In genomic region chr1:134725276-134725675, GRCm38 (mm10) we compare ENCODE assay signal across 10 mouse cellular contexts.
DNase-seq lines count a peak whose midpoint lies in the region; ATAC-seq and TF ChIP-seq lines count a peak whose summit lies in the region.
"Had no signal": no experiment of that assay in that cellular context is flagged by ENCODE, and none has a peak within 500 bp of the region (broad histone marks: within the 10 kb centered on the region; RNA-seq: fewer than 3 reads in every experiment).

No protein-coding gene starts in this region.

- H3K4me2 ChIP-seq in heart, postnatal 0 days (ENCODE audit: low read depth, low read length), result no peak overlapping the region
- H3K4me2 ChIP-seq in lung, embryonic 16.5 days (ENCODE audit: low read depth, low read length), result no peak overlapping the region
- H3K4me2 ChIP-seq: embryonic facial prominence, embryonic 13.5 days; limb, embryonic 12.5 days had no signal

- 36% methylated on average over 5 of the region's 5 CpGs for whole genome bisulfite sequencing in heart, postnatal 0 days
- 32% methylated on average over 5 of the region's 5 CpGs for WGBS in lung, embryonic 16.5 days
- WGBS in hindbrain, embryonic 10.5 days, result 54% methylated on average over 5 of the region's 5 CpGs

- DNase-seq in left cerebral cortex, adult 18-20 months (ENCODE audit: low spot score in 2 of 2), result peak; percentile 41 to 48
- no peak for DNase-seq in left cerebral cortex, adult 8-10 months (ENCODE audit: low spot score in 2 of 2)
- peak; percentile 66 for DNase-seq in adipocyte (ENCODE audit: low spot score)
- peak; percentile 88 to 93 for DNase-seq in cerebellum, adult 18-20 months
- DNase-seq in heart, postnatal 0 days (ENCODE audit: low spot score), result peak; percentile 29
- DNase-seq in thymus, postnatal 4 days, result peak; percentile 56
- DNase-seq in hindbrain, embryonic 10.5 days (ENCODE audit: low spot score), result no peak

- no peak overlapping the region for H3K27ac ChIP-seq in heart, postnatal 0 days (ENCODE audit: low read depth)
- H3K27ac ChIP-seq in lung, embryonic 16.5 days (ENCODE audit: low read length), result no peak overlapping the region
- H3K27ac ChIP-seq in hindbrain, embryonic 10.5 days, result no peak overlapping the region
- H3K27ac ChIP-seq: embryonic facial prominence, embryonic 13.5 days; limb, embryonic 12.5 days had no signal

- 0 out of 2 replicates have a peak, but pooled peaks cover 2% of the 10 kb centered on the region for H3K27me3 ChIP-seq in heart, postnatal 0 days (ENCODE audit: control insufficient read depth, insufficient read depth, low read length)
- no peaks in the 10 kb centered on the region for H3K27me3 ChIP-seq in lung, embryonic 16.5 days (ENCODE audit: control insufficient read depth, insufficient read depth, low read depth, low read length)
- H3K27me3 ChIP-seq in hindbrain, embryonic 10.5 days (ENCODE audit: insufficient read depth, poor library complexity, severe bottlenecking), result no peaks in the 10 kb centered on the region
- H3K27me3 ChIP-seq: embryonic facial prominence, embryonic 13.5 days; limb, embryonic 12.5 days had no signal

- no peak for TF ChIP-seq EP300 in heart, postnatal 0 days (IDR thresholded peaks at IDR 0.05; ENCODE audit: low read depth)

- peak; percentile 65 for TF ChIP-seq CTCF in heart, postnatal 0 days (IDR thresholded peaks at IDR 0.05; ENCODE audit: low read depth)

- ATAC-seq in heart, postnatal 0 days (ENCODE audit: insufficient read depth, low read depth), result peak; percentile 55; the same call in 1 of the 2 replicates
- ATAC-seq in lung, embryonic 16.5 days (ENCODE audit: low read depth), result peak; percentile 65; the same call in 1 of the 2 replicates

- no peak overlapping the region for H3K9ac ChIP-seq in heart, postnatal 0 days (replicated peaks; ENCODE audit: low read depth, low read length)
- no peak overlapping the region for H3K9ac ChIP-seq in lung, embryonic 16.5 days (ENCODE audit: low read length)
- H3K9ac ChIP-seq: embryonic facial prominence, embryonic 13.5 days; limb, embryonic 12.5 days had no signal

- no peaks in the 10 kb centered on the region for H3K4me1 ChIP-seq in heart, postnatal 0 days (ENCODE audit: control insufficient read depth, insufficient read depth)
- peaks cover 5% of the 10 kb centered on the region for H3K4me1 ChIP-seq in lung, embryonic 16.5 days (replicated peaks; ENCODE audit: control insufficient read depth, insufficient read depth, low read length)
- H3K4me1 ChIP-seq in hindbrain, embryonic 10.5 days (replicated peaks), result peaks cover 26% of the 10 kb centered on the region
- H3K4me1 ChIP-seq: embryonic facial prominence, embryonic 13.5 days; limb, embryonic 12.5 days had no signal

- no peak overlapping the region for H3K4me3 ChIP-seq in heart, postnatal 0 days (ENCODE audit: low read depth, low read length)
- no peak overlapping the region for H3K4me3 ChIP-seq in lung, embryonic 16.5 days (ENCODE audit: low read length)
- no peak overlapping the region for H3K4me3 ChIP-seq in hindbrain, embryonic 10.5 days
- H3K4me3 ChIP-seq: embryonic facial prominence, embryonic 13.5 days; limb, embryonic 12.5 days had no signal

- H3K9me3 ChIP-seq in heart, postnatal 0 days (replicated peaks; ENCODE audit: control insufficient read depth, low read length), result no peaks in the 10 kb centered on the region
- no peaks in the 10 kb centered on the region for H3K9me3 ChIP-seq in lung, embryonic 16.5 days (ENCODE audit: control insufficient read depth, low read length)
- no peaks in the 10 kb centered on the region for H3K9me3 ChIP-seq in hindbrain, embryonic 10.5 days
- H3K9me3 ChIP-seq: embryonic facial prominence, embryonic 13.5 days; limb, embryonic 12.5 days had no signal

- H3K36me3 ChIP-seq in heart, postnatal 0 days (replicated peaks; ENCODE audit: control insufficient read depth, insufficient read depth, low read length), result no peaks in the 10 kb centered on the region
- no peaks in the 10 kb centered on the region for H3K36me3 ChIP-seq in lung, embryonic 16.5 days (ENCODE audit: control insufficient read depth, insufficient read depth, low read length)
- H3K36me3 ChIP-seq in hindbrain, embryonic 10.5 days, result 0 out of 2 replicates have a peak, but pooled peaks cover 4% of the 10 kb centered on the region
- H3K36me3 ChIP-seq: embryonic facial prominence, embryonic 13.5 days; limb, embryonic 12.5 days had no signal

Comparison
In these comparisons a context has a peak if more than half of its experiments do, and no peak if none do; other contexts are left out.
1. DNase-seq: peak in left cerebral cortex, adult 18-20 months (2 of 2), adipocyte (single experiment), cerebellum, adult 18-20 months (2 of 2), heart, postnatal 0 days (single experiment) and thymus, postnatal 4 days (single experiment); none in left cerebral cortex, adult 8-10 months (0 of 2) and hindbrain, embryonic 10.5 days (single experiment).